Mouse (Mus musculus): Measurements from ENCODE around the gene Tsga10ip.

DNA sequence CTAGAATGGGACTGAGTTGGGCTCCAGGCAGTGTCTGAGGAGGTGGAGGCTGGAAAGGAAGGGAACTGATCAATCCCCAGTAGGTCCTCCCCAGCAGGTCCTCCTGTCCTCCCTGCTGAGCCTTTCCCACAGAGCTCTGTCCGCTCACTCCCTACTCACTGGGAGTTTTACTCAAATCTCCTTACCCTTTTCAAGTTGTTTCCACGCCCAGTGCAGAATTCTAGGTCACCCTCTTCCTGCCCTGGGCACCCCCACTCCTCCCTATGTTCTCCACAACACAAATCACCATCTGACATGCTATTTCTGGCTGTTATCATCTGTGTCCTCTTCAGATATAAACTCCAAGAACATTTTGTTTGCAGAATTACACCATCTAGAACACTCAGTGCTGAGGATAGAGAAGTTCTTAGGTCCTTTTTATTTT lies 12.2 kb upstream of the Tsga10ip start:
- TF ChIP-seq FLI1 (IDR thresholded peaks at IDR 0.05; ENCODE audit: low read length) = no peak
- TF ChIP-seq GATA1 (IDR thresholded peaks at IDR 0.05; ENCODE audit: borderline replicate concordance, low read length) = no peak
